Comparison of ENCODE assay signal across 9 mouse cellular contexts in genomic region chr3:101404620-101405415, GRCm38 (mm10). TPM values are rescaled to one million over a fixed set of nuclear protein-coding genes. Genes with fewer than 3 reads are reported as not detected.
DNase-seq lines count a peak whose midpoint lies in the region; ATAC-seq and TF ChIP-seq lines count a peak whose summit lies in the region.
"Had no signal": no experiment of that assay in that cellular context is flagged by ENCODE, and none has a peak within 500 bp of the region (broad histone marks: within the 10 kb centered on the region; RNA-seq: fewer than 3 reads in every experiment).

No protein-coding gene starts in this region.

- ATAC-seq in heart, embryonic 12.5 days (ENCODE audit: insufficient number of reproducible peaks, low FRiP score), result no peak
- no peak for ATAC-seq in G1E (ENCODE audit: extremely low read depth, insufficient number of reproducible peaks, low FRiP score, poor library complexity, severe bottlenecking)
- peak; percentile 48 for ATAC-seq in lung, embryonic 14.5 days (ENCODE audit: insufficient read depth)

- peaks cover 88% of the 10 kb centered on the region for H3K4me1 ChIP-seq in heart, embryonic 12.5 days (replicated peaks)
- peaks cover 71% of the 10 kb centered on the region for H3K4me1 ChIP-seq in G1E (ENCODE audit: insufficient read depth, low read depth, low read length)
- peaks cover 52% of the 10 kb centered on the region for H3K4me1 ChIP-seq in lung, embryonic 14.5 days (ENCODE audit: insufficient read depth)

- H3K27ac ChIP-seq in heart, embryonic 12.5 days (ENCODE audit: poor library complexity, severe bottlenecking), result peak overlapping the region; percentile 41; the same call in 1 of the 2 replicates
- peak overlapping the region; percentile 80 for H3K27ac ChIP-seq in lung, embryonic 14.5 days (ENCODE audit: low read depth)

- 60% methylated on average over 13 of the region's 13 CpGs for WGBS in heart, embryonic 12.5 days
- WGBS in lung, embryonic 14.5 days, result 43% methylated on average over 13 of the region's 13 CpGs

- no peaks in the 10 kb centered on the region for H3K36me3 ChIP-seq in heart, embryonic 12.5 days
- H3K36me3 ChIP-seq in G1E (replicated peaks), result peaks cover 49% of the 10 kb centered on the region
- no peaks in the 10 kb centered on the region for H3K36me3 ChIP-seq in lung, embryonic 14.5 days (ENCODE audit: insufficient read depth)

- no peak overlapping the region for H3K4me3 ChIP-seq in heart, embryonic 12.5 days
- peak overlapping the region; percentile 14; the same call in 1 of the 2 replicates for H3K4me3 ChIP-seq in G1E (ENCODE audit: low read depth, low read length)
- H3K4me3 ChIP-seq in lung, embryonic 14.5 days (ENCODE audit: low read depth, low read length), result no peak overlapping the region

- no peaks in the 10 kb centered on the region for H3K27me3 ChIP-seq in heart, embryonic 12.5 days (replicated peaks)
- H3K27me3 ChIP-seq in G1E (ENCODE audit: insufficient read depth, low read length), result no peaks in the 10 kb centered on the region
- no peaks in the 10 kb centered on the region for H3K27me3 ChIP-seq in lung, embryonic 14.5 days (ENCODE audit: insufficient read depth, low read length)
- H3K27me3 ChIP-seq: CH12.LX had no signal

- TF ChIP-seq CTCF in G1E (IDR thresholded peaks at IDR 0.05; ENCODE audit: low read depth, low read length), result no peak
- no peak for TF ChIP-seq CTCF in lung, embryonic 14.5 days (IDR thresholded peaks at IDR 0.05; ENCODE audit: low read depth)

- no peak for DNase-seq in heart, postnatal 4 days
- DNase-seq in G1E (ENCODE audit: low spot score), result no peak
- DNase-seq in cerebellum, postnatal 14 days, result peak; percentile 90 to 92
- DNase-seq in lung, embryonic 14.5 days, result peak; percentile 47
- no peak for DNase-seq in adrenal gland, adult 2 months
- no peak for DNase-seq in urinary bladder, postnatal 4 days (ENCODE audit: low spot score in 2 of 2)
- DNase-seq in adrenal gland, adult (ENCODE audit: inconsistent age in 2 of 2, low spot score in 1 of 2), result no peak

- H3K9ac ChIP-seq in heart, embryonic 12.5 days, result no peak overlapping the region
- H3K9ac ChIP-seq in lung, embryonic 14.5 days, result no peak overlapping the region

- H3K4me2 ChIP-seq in heart, embryonic 12.5 days, result peak overlapping the region; percentile 28; the same call in 1 of the 2 replicates
- peak overlapping the region; percentile 30 for H3K4me2 ChIP-seq in lung, embryonic 14.5 days

- H3K9me3 ChIP-seq in heart, embryonic 12.5 days (replicated peaks), result no peaks in the 10 kb centered on the region
- no peaks in the 10 kb centered on the region for H3K9me3 ChIP-seq in G1E (replicated peaks)
- H3K9me3 ChIP-seq in lung, embryonic 14.5 days (ENCODE audit: low read depth, low read length), result no peaks in the 10 kb centered on the region

RNA-seq across cellular contexts. Expression of gene Igsf3, which starts 27.9 kb away (rescaled TPM):
- 46.6 and 46.8 TPM in 2 replicates for polyA plus RNA-seq in heart, embryonic 12.5 days (2016; fragmentation: Nextera tagmentation; extraction: Ambion mirVana)
- total RNA-seq in heart, postnatal 4 days (2021), result 10 to 100 TPM; 26.9 to 29.8 TPM
- total RNA-seq in G1E (2014; fragmentation: Nextera tagmentation) (29.4 and 33.0 TPM in 2 replicates), G1E (2017) (16.1 and 19.1 TPM in 2 replicates)
- 9.4 and 14.6 TPM in 2 replicates for polyA plus RNA-seq in G1E (2012)
- polyA plus RNA-seq in lung, embryonic 14.5 days (2014; fragmentation: Nextera tagmentation; extraction: Ambion mirVana), result 23.4 and 24.1 TPM in 2 replicates
- 1 to 10 TPM; 3.4 to 8.3 TPM for total RNA-seq in adrenal gland, adult 2 months (2021)
- polyA plus RNA-seq in adrenal gland, adult 2 months (2012; rRNA removed), result 2.1 TPM in 2 replicates

Comparison
In these comparisons a context has a peak if more than half of its experiments do, and no peak if none do; other contexts are left out.
1. DNase-seq: peak in cerebellum, postnatal 14 days (2 of 2) and lung, embryonic 14.5 days (single experiment); none in heart, postnatal 4 days (single experiment), G1E (single experiment), adrenal gland, adult 2 months (single experiment), urinary bladder, postnatal 4 days (0 of 2) and adrenal gland, adult (0 of 2).